Mouse (Mus musculus) myocyte (in vitro differentiated cells): Measurements from ENCODE around the gene Cfap61.

Source experiments
- CEBPB ChIP-seq: IDR thresholded peaks from 2 replicates; pipeline ENCODE4 v1.6.1; 2011; ENCODE audit warnings: mild to moderate bottlenecking, moderate library complexity; ENCODE audit not compliant: poor library complexity, insufficient read depth, severe bottlenecking
- POLR2A ChIP-seq: IDR thresholded peaks from one replicate; pipeline ENCODE4 v1.6.1; 2011; ENCODE audit warnings: low read depth, mild to moderate bottlenecking, control low read depth, moderate library complexity; ENCODE audit not compliant: insufficient read length
- REST ChIP-seq: IDR thresholded peaks from one replicate; pipeline ENCODE4 v1.6.1; 2011; ENCODE audit warnings: mild to moderate bottlenecking, control low read depth, moderate library complexity; ENCODE audit not compliant: insufficient read depth, insufficient read length
- TCF12 ChIP-seq: IDR thresholded peaks from one replicate; pipeline ENCODE4 v1.6.1; 2011; ENCODE audit warnings: mild to moderate bottlenecking, control low read depth; ENCODE audit not compliant: poor library complexity, insufficient read depth, severe bottlenecking
- USF1 ChIP-seq: IDR thresholded peaks from one replicate; pipeline ENCODE4 v1.6.1; 2011; ENCODE audit warnings: low read depth, mild to moderate bottlenecking, control low read depth, moderate library complexity

GRCm38 (mm10) chr2:146258736-146259469 is 324.3 kb downstream of the Cfap61 start:
- TF ChIP-seq POLR2A (no peak), TCF12 (no peak), USF1 (no peak), REST (no peak), CEBPB (no peak)
